Mouse (Mus musculus) myocyte (in vitro differentiated cells): ENCODE results near the gene Vmn1r171.
"Not testable (repeated sequence)": the region's sequence is repeated elsewhere in the genome, so short reads cannot be mapped to it uniquely, and the experiment has no call there.

Experiments used
- CEBPB ChIP-seq: IDR thresholded peaks from 2 replicates; pipeline ENCODE4 v1.6.1; 2011; ENCODE audit warnings: mild to moderate bottlenecking, moderate library complexity; ENCODE audit not compliant: poor library complexity, insufficient read depth, severe bottlenecking
- E2F4 ChIP-seq: IDR thresholded peaks from one replicate; pipeline ENCODE4 v1.6.1; 2011; ENCODE audit warnings: mild to moderate bottlenecking, control low read depth, moderate library complexity; ENCODE audit not compliant: insufficient read depth
- MAX ChIP-seq: IDR thresholded peaks from one replicate; pipeline ENCODE4 v1.6.1; 2011; ENCODE audit warnings: low read depth, mild to moderate bottlenecking, control low read depth
- MYOG ChIP-seq, 3 experiments: IDR thresholded peaks; one replicate each; pipeline ENCODE4 v1.6.1; 2011; ENCODE audit warnings: control low read depth in 2 of 3, low read depth in 2 of 3, mild to moderate bottlenecking in 2 of 3; ENCODE audit not compliant: insufficient read length in 2 of 3, control insufficient read depth in 1 of 3, insufficient read depth in 1 of 3
- POLR2A ChIP-seq: IDR thresholded peaks from one replicate; pipeline ENCODE4 v1.6.1; 2011; ENCODE audit warnings: low read depth, mild to moderate bottlenecking, control low read depth, moderate library complexity; ENCODE audit not compliant: insufficient read length
- POLR2AphosphoS2 ChIP-seq: IDR thresholded peaks from one replicate; pipeline ENCODE4 v1.6.1; 2011; ENCODE audit warnings: low read depth, control low read depth; ENCODE audit not compliant: insufficient read length
- SRF ChIP-seq: IDR thresholded peaks from one replicate; pipeline ENCODE4 v1.6.1; 2011; ENCODE audit warnings: low read depth; ENCODE audit not compliant: control insufficient read depth, insufficient read length
- USF1 ChIP-seq: IDR thresholded peaks from one replicate; pipeline ENCODE4 v1.6.1; 2011; ENCODE audit warnings: low read depth, mild to moderate bottlenecking, control low read depth, moderate library complexity

GRCm38 (mm10) chr7:23605875-23606274, 24.6 kb upstream of the Vmn1r171 start, which contains the start of gene Vmn1r170:
- TF ChIP-seq MAX; CEBPB; SRF; POLR2A; USF1; POLR2AphosphoS2; E2F4; MYOG (IDR thresholded peaks at IDR 0.05; ENCODE audit: control insufficient read depth in 1 of 3, insufficient read depth in 1 of 3, insufficient read length in 2 of 3, low read depth in 2 of 3): not testable (repeated sequence)
